Mouse (Mus musculus) layer of hippocampus, postnatal 36 days (tissue): ENCODE data around the gene Cap2. TPM values are rescaled to one million over a fixed set of nuclear protein-coding genes. Genes with fewer than 3 reads are reported as not detected.

Experiments used
- DNase-seq, 2 experiments: peaks; one replicate each; pipeline ENCODE4 v3.0.0; 2022
- total RNA-seq, 2 experiments: library from RNA; stranded (reverse); gene quantifications; 2 replicates each; pipeline ENCODE4 v1.2.3; 2021

Cap2 gene
- total RNA-seq, 2 experiments from 2014 or later, result 207 to 228 TPM

DNA sequence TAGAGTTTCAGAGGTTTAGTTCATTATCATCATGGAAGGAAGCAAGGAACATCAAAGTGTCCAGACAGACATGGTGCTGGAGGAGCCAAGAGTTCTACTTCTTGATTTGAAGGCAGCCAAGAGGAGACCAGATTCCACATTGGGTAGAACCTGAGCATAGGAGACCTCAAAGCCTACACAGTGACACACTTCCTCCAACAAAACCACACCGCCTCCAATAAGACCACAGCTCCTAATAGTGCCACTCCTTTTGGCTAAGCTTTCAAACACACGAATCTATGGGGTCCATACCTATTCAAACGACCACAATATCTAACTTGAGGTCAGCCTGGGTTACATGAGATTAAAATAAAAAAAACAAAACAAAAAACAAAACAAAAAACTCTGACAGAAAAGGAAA lies 25.0 kb downstream of the Cap2 start:
- DNase-seq, result no peak

DNA sequence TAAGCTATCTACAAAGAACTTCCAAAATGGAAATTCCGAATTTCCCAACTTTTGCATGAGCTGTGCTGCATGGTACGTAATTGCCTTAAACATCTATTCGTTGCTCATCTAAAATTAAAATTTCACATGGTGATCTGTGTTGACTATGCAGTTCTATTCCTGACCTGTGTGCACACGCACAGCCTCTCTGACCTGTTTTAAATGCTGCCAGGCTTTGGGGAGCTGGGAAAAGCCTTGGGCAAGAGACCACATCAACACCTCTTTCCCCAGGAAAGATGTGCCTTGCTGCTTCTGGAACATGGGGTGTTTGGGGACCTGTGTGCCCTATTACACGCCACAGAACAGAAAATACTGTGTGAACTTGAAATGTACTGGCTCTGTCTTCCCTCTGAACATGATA lies 25.7 kb downstream of the Cap2 start:
- DNase-seq, result no peak

DNA sequence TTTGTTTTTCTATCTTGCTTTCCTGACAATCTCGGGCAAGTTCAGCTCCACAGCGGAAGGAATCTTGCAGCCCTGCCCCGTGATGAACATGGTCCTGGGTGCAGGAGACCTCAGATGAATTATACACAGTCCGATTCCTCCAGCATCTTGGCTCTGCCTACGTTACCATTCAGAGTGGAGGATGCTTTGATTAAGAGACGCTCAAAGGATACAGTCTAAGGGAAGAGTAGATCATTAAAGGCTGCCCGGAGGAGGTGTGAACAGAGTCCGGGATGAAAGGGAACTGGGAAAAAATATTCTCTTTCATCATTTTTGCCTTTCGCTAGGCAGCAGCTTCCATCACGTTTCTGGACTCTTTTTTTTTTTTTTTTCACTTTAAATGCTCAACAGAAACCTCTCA lies 27.4 kb downstream of the Cap2 start:
- no peak for DNase-seq

DNA sequence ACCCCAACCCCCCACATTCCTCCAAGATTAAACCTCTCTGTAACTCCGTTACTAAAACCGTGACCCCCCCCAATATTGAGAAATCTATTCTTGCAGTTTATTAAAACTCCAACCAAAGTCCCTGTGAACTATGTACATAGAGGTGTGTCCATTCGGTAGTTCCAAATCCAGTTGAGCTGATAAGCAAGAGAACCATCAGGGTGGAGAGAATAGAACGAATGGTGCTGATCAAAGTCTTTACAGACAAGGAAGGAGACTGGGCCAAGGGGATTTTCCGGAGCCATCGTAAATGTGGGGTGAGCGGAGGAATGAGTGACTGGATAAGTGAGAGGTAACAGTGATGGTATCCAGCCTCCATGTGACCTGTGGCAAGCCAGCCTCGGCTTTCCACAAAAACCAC lies 28.9 kb downstream of the Cap2 start:
- no peak for DNase-seq

DNA sequence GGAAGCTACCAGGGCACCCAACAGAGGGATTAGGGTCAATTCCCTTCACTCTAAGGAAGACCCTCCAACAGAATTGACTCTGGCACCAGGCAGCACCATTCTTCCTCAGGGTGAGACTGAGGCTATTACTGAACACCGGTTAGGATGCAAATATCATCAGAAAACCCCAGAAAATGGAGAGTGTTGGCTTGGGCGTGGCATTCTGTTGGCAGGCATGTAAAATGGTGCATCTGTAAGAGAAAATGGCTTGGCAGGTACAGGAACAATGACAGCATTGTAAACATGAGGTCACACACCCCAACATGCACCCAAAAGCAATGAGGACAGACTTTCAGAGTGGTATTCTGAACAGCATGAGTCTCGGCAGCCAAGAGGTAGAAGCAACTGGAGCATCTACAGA lies 30.0 kb downstream of the Cap2 start:
- no peak for DNase-seq

DNA sequence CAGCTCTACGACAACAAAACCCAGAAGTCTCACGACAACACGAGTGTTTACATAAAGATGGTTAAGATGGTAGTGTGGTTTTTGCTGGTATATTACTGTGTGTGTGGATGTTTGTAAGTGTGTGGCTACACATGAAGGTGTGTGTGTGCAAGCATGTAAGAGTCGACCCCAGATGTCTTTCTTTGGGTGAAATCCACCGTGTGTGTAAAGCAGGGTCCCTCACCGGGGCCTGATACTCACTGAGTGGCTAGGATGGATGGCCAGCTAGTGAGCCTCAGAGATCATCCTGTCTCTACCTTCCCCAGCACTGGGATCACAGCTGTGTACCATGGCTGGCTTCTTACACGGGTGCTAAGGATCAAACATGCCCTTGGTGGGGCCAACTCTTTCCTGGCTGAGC lies 30.6 kb downstream of the Cap2 start:
- no peak for DNase-seq

DNA sequence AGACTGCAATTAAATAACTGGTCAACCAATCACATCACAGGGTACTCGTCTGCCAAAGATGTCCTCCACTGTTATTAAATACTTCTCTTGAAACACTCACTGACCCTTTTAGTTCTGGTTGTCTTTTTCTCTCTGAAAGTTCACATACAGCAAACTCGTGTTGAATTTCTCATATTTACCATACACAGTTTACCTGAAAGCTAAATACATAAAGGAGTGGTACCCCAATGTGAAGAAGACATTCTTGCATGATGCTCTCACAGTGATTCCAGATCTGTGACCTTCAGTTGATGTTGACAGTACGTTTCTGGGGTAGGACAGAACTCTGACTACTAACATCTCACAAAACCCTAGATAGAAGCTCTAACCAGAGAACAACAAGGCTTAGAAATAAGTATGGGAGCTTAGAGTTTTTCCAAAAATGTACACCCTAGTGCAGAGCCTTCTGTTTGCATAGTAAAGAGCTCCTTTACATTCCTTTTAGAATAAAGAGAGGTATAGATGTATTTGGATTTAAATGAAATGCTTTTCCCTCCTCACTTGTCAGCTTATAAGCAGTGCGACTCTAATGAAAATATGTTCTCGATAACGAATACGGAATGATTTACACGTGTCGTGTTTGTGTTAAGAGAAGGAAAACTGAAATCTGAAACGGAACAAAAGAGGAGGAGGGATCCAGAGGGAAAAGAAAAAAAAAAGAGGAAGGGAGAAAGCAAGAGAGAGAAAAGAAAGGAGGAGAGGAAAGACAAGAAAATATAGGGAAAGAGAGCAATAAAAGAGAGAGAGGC lies 31.9 kb downstream of the Cap2 start:
- DNase-seq, result no peak

DNA sequence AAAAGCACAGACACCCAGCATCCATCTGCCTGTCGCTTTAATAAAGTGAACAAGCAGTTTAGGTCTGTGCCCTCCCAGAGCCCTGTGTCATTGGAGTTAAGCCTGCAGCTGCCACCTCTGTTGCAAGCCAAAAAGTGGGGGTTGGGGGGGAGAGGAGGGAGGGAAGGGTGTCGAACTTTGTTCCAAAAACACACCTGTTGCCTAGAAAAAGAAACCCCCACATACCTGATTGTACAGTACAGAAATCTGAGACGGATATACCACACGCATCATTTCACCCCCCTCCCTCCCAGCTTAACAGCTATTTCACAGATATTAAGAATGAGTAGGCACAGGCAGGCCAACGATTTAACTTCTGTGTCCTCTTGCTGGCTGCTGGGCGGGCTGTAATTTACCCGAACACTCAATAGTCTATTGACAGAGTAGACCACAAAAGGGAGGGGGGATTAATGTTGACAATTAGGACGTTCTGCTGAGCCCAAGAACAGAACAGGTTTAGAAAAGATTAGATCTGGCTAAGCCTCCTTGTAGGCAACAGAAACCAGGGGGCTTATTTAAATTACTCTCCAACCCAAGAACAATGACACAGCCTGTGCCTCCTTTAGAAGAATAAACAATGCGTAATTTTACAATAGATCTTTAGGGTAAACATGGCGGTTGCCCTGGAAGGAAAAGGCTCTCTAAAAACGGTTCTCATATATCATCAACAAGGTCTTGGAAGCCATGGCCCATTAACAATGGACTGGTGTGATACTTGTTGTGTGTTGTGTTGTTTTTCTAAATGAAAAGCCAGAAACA lies 32.7 kb downstream of the Cap2 start:
- no peak for DNase-seq

DNA sequence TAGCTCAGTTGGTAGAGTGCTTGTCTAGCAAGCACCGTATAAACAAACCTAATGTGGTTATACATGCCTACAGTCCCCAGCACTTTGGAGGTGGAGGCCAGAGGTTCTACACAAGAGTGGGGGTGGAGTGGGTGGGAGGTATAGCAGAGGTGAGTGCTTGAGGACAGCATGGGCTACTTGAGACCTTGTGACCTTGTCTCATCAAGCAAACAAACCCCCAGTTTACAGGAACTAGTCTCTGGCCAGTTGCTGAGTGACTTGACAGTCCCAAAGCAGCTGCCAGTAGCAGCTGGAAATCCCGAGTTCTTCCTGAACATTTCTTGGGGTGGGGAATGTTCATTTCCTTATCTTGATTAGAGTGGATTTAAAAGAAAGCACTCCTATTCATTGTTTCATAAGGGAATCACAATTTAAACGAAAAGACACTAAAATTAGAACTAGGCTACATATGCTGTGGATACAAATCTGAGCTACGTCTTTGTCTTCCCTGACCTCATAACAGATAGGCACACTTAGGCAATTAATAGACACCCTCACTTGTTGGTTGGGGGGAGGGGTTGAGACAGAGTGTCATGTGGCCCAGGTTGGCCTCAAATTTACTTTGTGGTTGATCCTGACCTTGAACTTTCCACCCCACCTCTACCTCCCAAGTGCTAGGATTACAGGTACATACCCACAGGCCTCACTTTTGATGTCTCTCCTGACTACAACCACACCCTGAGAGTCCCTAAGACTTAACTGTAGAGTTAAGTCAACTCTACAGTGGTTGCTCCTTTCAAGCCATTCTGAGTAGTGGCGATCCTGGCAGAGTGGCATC lies 33.5 kb downstream of the Cap2 start:
- DNase-seq, result no peak

DNA sequence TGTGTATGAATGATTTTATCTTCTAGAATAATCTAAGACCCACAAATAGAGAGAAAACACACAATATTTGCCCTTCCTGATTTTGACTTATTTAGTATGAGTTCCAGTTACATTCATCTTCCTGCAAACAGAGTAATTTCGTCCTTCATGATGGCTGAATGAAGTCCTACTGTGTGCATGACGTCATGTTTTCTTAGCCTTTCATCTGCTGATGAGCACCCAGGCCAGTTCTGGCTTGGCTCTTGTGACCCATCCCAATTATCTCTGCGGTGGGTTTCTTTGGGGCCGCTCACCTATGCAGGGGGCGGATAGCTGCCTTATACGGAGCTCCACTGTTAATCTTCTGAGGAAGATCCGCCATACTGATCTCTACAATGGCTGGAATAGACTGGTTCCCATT lies 37.6 kb downstream of the Cap2 start:
- no peak for DNase-seq

DNA sequence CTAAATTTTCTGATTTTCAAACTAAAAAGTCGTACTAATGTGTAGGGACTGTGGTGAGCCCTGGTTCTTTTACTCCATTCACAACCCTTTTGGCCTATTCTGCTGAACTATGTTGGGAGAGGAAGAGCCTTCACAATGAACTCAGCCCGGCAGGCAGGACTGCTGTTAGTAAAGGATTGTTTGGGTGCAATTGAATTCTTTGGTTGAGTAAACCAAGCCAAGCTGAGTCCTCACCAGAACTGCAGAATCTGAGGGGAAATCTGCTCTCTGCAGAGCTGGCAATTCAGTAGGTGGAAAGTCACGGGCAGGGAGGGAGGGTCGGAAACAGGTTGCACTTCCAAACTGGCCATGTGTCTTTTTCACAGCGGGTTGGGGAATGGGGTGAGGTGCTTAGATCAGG lies 39.3 kb downstream of the Cap2 start:
- DNase-seq, result no peak

DNA sequence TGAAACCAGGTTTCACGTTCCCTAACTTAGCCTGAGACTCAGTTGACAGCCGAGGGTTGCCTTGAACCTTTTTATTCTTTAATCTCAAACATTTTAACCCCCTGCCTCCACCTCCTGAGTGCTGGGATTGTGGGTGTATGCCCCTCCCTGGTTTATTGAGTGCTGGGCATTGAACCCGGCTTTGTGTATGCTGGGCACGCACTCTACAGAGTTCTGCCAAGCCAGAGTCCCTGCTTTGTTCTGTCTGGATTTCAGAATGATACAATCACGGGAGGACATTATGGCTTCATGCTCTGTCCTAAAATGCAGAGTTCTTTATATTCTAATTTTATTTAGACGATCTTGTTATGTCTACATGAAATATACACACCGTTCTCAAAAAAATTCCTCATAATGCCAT lies 41.1 kb downstream of the Cap2 start:
- DNase-seq, result no peak

DNA sequence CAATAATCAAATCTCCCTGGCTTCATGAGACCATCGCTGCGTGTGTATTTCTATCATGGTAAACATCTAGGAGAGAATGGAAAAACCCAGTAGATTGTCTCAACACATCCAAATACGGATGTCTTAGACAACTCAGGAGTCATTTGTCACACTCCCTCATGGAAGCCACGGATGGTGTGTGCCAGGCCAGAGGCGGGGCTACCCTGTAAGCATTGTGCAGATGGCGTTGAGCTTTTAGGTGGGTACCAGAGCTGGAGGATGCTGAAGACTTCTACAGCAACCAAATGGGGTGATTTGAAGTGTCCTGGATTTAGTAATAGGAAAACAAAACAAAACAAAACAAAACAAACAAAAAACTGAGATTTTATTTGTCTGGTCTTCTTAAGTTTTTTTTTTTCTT lies 43.0 kb downstream of the Cap2 start:
- no peak for DNase-seq

DNA sequence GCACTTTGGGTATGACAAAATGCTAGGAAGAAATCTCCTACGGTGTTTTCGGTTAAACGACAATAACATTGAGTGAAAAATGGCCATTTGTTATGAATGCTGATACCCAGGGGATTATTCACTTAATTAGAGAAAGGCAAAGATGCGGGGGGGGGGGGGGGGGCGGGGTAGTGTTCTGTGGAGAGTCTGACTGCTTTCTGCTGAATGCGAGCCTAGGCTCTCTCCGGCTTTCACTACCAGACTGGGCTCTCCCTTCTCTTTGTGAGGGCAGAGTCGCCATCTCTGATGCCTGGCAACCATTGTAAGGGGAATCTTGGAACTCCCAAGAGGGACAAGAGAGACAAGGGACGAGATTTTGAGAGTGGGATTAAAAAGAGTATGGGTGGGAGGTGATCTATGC lies 43.4 kb downstream of the Cap2 start:
- DNase-seq, result no peak

DNA sequence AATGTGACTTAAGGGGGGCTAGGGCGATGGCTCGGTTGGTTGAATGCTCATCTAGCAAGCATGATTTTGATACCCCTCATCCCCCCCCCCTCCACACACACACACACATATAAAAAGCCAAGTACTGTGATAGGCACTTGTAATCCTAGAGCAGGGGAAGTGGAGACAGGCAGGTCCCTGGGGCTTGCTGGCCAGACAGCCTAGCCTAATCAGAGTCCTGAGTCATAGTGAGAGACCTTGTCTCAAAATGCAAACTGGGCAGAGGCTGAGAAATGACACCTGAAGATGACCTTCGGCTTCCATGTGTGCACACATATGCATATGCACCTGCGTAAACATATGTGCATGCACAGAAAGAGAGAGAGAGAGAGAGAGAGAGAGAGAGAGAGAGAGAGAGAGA lies 45.2 kb downstream of the Cap2 start:
- no peak for DNase-seq

DNA sequence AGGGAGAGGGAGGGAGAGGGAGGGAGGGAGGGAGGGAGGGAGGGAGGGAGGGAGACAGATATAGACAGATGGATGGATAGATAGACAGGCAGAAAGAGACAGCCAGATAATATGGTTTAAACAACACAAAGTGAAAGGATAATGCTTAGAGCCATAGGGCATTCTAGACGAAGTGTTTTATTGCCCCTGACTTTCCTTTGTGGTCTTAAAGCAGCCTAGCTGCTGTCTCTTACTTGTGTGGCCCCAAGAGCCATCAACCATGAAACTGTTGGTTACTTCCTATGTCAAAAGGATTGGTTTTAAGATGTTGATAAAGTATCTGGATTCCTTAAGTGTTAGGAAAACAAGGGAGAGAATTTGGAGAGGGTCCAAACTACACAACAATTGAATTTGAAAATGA lies 45.6 kb downstream of the Cap2 start:
- no peak for DNase-seq

DNA sequence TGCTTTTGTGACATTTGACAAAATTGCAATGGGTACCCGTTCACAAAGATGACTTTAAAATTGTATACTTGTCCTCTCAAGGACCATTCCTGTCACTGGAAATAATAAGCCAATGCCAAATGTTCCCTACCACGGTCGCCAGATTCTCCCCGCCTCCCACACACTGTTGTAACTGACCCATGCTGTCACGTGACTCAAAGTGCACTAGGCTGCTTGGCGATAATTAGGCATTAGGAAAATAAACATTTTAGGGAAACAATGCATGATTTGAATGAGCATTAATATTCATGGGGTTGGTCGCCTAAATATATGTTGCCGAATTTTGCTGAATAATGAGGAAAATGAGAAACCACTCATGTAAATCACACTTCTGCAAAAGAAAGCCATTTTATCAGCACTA lies 46.5 kb downstream of the Cap2 start:
- no peak for DNase-seq

DNA sequence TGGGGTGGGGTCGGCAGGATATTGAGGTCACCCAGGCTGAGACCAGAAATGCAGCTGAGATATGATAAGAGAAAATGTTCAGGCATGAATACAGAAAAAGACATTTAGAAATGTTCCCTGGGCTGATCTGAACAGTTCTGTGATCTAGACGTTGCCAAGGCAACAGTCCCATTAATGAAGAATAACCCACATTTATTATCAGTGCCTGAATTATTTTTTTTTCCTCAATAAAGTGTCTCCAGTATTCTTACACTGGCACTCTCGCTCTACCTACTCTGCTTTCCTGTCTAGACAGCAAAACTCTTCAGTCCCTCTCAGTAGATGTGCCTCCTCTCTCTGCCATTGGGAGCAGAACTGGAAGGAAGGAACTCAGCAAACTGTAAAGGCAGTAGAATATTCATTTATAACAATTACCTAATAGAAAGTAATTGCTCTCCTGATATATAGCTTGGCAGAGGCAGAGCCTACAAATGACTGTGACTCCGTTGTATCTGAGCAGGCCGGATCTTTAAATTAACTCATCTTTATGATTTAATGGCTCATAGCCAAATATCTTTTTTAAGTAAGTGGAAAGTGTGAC lies 47.0 kb downstream of the Cap2 start:
- DNase-seq, result no peak

DNA sequence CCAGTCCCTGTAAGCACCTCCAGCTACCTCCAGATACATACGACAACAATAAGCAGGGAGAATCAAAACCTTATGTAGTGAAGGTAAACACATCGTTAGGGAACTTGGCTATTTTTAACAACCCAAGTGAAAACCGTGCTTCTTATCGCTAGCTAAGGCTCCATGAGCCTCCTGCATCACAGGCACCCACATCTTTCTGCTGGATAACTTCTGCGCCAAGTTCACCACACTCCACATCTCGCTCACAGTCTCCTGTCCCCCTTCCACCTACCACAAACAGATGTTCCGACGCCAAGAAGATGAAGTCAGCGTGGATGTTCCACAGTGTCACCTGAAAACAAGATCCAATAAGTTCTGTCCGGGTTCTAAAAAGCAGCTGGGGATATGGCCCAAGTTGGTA lies 49.0 kb downstream of the Cap2 start:
- DNase-seq, result no peak

DNA sequence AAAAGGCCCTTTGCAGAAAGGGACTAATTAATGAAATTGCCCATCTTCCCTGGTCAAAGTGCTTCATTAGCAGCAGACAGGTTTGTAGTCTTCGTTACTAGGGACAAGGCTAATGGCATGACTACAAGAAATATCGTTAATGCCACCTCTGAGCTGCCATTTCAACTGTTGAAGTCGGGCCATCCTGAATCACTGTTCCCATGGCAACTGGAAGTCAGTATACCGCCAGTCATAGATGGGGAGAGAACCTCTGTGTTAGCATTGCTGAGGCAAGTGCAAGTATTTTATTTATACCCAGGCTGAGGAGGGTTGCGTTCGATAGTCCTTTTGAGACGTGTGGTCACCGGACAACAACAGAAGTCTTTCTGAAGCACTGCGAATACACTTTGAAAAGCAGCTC lies 53.1 kb downstream of the Cap2 start:
- no peak for DNase-seq

DNA sequence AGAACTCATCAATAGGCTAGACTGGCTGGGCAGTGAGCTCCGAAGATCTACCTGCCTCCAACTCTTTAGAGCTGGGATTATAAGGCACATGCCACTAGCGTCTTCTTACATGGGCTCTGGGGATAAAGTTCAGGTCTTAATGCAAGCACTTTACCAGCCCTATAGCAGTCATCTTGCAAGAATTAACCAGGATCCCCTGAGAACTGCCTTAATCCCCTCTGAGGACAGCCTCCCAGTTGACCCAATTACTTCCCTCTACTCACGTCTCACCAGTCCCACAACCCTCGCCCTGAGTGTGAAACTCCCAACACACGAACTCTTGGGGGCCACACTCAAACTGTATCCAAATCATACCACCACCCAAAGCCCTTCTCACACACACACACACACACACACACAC lies 64.3 kb downstream of the Cap2 start:
- DNase-seq, result no peak

DNA sequence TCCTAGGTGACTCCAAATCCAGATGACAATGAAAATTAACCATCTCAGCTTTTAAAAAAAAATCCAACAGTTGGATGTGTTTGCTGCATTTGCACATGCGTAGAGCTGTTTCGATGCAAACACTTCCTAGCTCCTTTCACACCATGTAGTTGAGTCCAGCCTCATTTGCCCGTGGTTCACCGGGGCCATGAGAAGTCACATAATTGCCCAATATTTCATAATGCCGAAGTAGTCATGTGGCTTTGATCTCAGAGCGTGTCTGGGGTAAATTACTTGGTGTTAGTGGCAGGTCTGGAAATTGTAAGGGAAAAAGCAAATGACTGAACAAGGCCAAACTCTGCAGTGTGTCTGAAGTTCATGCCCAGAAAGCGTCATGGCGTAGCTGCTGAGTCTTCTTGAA lies 67.8 kb downstream of the Cap2 start:
- DNase-seq, result no peak

DNA sequence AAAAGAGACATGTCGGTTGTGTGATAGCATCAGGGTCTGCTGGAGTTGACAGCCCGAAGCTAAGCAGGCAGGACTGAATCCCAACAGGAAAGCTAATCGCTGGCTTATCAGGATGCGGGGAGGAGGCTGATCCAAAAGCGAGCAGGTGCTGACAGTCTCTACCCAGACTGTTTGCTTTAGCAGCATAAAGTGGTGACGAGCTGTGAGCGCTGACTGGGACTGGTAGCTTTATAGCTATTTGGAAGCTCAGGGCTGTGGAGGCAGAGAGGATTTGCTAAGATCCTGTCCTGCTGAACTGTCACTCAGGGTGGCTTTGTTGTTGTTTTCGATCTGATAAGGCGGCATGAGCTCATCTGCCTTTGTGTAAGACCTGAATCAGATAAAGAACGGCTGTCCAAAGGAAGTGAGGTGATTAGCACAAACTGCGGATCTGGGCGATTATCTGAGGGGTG lies 69.5 kb downstream of the Cap2 start:
- DNase-seq, result peak; percentile 67 to 70
